Mouse (Mus musculus): ENCODE measurements around the gene Tufm. TPM values are rescaled to one million over a fixed set of nuclear protein-coding genes. Genes with fewer than 3 reads are reported as not detected.
"Not testable (repeated sequence)": the region's sequence is repeated elsewhere in the genome, so short reads cannot be mapped to it uniquely, and the experiment has no call there.

Gene Tufm
- total RNA-seq, 2 experiments from 2014 or later, result 77.2 to 78.8 TPM

DNA sequence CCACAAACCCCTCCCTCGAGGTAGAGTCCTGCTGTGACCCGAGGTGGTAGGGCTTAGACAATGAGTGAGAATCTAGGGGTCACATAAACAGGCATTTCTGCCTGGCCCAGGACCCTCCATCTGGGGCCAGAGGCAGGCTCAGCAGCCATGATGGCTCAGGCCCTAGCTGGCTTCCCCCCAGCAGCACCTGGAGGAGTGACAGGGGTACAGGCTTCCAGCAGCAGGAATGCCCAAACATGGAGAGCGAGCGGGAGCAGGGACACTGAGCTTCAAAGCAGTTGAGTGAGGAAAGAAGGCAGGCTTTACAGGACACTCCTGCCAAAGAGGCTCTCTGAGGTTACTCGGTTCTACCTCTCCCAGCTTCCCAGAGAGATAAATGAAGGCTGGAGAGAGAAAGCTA is 22.3 kb upstream of the Tufm start:
- no peak for DNase-seq (ENCODE audit: extremely low spot score in 1 of 2, low spot score in 1 of 2)

DNA sequence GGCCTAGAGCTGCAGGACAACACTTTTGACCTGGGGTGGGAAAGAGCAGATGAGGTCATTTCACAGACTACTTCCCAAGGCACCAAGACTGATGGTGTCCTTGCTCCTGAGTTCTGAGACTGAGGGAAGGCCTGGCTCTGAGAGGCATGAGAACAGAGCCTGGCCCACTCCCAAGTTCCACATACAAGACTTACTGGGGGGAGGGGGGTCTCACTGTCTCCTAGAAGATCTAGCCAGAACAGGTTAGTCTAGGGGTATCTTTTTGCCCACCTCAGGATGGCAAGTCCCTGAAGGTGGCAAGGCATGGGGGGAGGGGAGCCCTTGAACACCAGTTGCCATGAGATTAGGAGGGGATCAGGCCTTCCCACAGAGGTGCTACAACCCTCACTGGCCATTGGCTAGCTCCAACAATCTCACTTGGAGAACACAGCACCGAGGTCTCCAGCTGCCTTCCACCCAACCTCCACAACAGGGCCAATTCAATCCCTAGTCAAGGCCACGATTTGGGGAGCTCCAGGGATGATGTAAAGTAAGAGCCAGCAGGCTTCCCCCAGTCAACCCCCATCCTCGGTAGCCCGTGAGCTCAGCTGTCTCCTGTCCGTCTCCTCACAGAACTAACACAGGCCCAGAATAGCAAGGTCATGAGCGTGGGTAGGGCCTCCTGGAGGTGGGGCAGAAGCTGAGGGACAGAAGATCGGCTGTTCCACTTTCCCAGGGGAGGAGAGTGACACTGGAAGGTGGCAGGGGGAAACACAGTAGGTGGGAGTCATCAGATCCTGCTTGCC is 21.7 kb upstream of the Tufm start:
- no peak for DNase-seq (ENCODE audit: extremely low spot score in 1 of 2, low spot score in 1 of 2)

DNA sequence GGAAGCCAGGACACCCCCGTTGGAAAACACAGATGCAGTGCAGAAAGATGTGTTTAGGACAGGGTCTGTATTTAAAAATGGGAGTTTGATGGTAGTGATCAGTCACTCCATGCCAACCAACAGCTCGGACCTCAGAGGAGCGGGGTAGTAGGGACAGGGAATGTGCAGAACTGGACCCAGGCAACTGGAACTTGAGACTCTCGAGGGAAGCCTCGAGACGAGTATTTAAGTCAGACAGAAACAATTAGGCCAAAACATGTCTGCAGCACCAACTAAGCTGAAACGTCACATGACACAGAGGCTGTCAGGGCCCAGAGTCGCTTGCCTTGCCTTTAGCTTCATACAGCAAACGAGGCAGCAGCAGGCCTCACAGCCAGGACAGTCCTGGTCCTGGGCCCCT is 21.0 kb upstream of the Tufm start:
- DNase-seq (ENCODE audit: extremely low spot score in 1 of 2, low spot score in 1 of 2), result no peak

DNA sequence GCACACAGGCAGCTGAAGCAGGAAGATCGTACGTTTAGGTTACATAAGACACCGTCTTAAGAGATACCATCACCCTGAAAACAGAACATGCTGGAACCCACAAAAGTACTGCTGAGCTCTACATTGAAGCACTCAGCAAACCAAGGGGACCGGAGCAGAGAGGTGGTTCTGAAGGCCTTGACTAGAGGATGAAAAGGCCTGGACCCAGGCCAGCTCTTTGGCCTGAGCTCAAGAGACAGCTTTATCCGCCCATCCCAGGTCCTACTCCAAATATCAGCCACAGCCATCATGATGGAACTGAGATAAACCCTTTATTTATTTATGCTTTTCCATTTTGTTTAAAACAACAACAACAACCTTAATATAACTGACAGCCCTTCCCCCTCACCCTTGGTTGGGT is 20.5 kb upstream of the Tufm start:
- no peak for DNase-seq (ENCODE audit: extremely low spot score in 1 of 2, low spot score in 1 of 2)

DNA sequence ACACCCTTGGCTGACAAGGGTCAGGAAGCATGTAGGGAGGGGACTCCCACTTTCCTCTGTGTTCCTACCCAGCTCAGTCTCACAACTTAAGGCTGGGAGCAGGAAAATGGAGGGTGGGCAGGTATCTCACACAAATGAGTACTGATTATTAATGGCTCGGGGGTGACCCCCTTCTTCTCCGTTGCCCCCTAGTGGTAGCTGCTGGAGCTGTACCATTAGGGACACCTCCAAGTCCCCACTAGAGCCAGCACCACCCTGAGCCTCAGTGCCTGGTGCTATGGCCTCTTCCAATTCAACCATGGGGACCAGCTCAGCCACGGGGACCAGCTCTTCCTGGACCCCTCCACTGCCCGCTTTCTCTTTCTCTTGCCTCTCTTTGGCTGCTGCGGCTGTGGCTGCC is 19.9 kb upstream of the Tufm start:
- peak; percentile 25 to 52 for DNase-seq (ENCODE audit: extremely low spot score in 1 of 2, low spot score in 1 of 2)

DNA sequence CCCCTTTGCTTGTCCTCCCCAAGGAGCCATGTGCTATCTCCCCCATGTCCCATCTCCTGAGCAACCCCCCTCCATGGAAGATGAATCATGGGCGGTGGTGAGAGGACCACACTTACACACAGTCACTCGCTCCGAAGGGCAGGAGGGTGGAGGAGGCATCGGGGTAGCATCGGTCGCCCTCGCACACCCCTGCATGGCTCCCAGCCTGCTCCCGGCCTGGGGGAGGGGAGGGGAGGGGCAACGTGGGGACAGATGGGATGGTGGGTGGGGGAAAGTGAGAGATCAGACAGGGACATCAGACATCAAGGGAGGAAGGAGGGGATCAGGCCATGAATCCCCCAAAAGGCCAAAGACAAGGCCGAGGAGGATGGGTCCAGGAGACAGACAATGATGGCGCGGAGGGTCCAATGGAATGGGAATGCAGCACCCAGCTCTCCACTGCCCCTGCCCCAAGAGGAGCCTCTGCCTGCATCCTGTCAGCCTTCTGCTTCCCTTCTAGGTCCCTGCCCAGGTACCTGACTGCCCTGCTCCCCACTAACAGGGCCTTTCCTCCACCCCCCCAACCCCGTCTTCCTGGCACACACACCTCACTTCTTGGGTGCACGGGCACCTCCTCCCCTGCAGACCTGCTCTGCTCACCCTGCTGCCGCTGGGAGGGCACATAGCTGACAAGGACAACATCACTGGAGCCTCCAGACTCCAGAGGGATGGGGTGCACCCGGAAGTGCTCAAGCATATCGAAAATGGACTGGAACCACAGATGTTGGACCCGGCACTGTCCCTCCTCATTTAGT is 19.1 kb upstream of the Tufm start:
- no peak for DNase-seq (ENCODE audit: extremely low spot score in 1 of 2, low spot score in 1 of 2)

DNA sequence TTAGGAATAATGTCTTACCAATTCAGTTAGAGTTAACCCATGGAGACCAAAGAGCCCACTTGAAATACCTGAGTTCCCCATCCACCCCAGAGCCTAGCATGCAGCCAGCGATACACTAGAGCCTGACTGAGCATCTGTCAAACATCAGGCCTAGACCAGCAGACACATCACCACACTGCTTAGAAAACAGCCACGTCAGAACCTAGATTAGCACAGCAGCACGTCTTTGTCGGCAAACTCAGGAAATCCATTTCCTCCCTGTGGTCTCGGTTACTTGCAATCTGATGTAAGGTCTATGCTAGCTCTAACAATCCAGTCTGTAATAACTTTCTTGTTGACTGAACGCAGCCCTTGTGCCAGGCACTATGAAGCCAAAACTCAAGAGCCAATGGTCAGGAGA is 17.1 kb upstream of the Tufm start:
- no peak for DNase-seq (ENCODE audit: extremely low spot score in 1 of 2, low spot score in 1 of 2)

DNA sequence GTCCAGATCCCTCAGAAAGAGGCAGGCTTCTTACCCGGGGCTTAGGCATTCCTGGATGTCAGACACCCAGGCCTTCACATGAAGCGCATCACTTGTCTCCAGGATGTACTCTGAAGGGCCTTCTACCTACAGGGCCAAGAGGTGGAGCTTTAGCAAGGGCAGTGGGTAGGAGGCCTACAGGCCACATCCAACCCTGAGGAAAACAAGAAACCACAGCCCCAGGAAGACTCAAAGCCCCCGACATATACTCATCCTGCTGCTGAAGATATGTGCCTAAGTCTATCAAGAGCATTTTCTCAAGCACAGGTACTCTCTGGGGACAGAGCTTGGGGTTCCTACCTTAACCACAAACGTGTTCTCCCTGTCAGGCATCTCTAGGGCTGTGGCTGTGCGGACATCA is 15.8 kb upstream of the Tufm start:
- no peak for DNase-seq (ENCODE audit: extremely low spot score in 1 of 2, low spot score in 1 of 2)

DNA sequence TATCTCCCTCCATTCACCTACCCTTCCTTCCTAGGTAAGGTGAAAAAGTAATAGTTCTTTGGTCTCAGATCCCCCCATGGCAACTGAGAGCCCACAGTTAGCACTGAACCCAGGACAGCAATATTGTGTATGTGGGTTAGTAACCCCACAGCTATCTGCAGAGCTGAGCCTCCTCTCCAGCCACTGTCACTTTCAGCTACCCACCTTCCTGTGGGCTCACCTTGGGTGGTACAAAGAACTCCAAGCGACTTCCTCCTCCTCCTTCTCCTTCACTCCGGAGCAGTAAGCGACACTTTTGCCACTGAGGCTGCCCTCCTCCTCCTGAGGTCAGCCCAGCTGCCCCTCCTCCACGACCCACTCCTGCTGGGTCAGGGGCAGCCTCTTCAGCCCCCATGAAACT is 15.3 kb upstream of the Tufm start:
- DNase-seq (ENCODE audit: extremely low spot score in 1 of 2, low spot score in 1 of 2), result no peak

DNA sequence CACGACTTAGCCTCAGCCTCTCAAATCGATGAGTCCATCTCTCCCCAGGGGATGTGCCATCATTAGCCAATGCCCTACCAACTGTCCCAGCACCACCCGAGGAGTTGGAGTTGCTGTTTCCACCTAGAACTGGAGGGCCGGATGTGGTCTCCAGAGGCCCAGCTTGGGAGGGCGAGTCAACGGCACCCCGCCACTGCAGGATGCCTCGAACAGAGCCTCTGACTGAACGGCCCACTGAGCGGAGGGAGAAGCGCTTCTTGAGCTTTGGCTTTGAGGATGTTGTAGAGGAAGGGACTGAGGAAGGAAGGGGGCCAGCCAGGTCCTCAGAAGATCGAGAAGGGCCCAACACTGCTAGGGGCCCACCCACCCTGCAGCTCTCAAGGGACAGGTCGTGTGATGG is 14.9 kb upstream of the Tufm start:
- no peak for DNase-seq (ENCODE audit: extremely low spot score in 1 of 2, low spot score in 1 of 2)

DNA sequence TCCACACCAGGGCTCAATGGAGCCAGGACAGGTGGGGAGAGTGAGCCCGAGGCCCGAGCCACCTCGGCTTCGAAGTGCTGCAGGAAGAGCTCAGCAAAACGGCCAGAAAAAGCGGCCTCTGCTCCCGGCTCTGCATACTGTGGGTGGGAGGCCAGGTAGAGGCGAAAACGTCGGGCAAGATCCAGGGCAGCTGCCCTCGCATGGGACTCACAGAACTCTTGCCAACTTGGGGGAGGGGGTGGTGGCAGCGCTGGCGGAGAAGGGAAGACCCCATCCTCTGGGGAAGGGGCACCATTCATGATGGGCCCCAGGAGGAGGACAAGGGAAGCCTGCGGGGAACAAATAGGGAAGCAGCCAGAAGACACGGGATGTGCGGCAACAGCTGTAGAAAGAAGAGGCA is 14.4 kb upstream of the Tufm start:
- no peak for DNase-seq (ENCODE audit: extremely low spot score in 1 of 2, low spot score in 1 of 2)

DNA sequence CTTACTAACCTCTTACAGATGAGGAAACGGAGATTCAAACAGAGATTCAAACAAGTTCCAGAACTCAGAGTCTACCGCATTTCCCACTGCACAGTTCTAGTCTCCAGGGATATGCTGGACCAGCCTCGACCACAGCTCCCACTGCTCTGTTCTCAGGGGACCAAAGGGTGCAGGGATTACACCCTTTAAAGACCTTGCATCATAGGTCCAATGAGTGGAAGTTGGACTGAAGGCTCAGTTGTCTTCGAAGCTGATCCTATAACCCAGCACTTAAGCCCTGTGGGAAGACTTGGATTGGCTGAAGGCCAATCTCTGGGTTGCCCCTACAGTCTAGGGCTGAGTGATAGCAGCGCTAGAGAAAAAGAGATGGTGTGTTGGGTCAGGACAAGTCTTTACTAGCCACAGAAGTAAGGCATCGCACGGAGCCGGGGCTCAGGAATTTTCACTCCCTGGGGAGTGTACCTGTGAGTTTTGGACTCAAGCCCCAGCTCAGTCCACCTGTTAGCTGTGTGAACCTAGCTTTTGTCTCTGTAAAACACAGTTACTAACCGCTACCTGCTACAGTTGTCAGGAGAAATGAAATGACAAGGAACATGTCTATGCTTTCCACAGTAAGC is 13.6 kb upstream of the Tufm start:
- no peak for DNase-seq (ENCODE audit: extremely low spot score in 1 of 2, low spot score in 1 of 2)

DNA sequence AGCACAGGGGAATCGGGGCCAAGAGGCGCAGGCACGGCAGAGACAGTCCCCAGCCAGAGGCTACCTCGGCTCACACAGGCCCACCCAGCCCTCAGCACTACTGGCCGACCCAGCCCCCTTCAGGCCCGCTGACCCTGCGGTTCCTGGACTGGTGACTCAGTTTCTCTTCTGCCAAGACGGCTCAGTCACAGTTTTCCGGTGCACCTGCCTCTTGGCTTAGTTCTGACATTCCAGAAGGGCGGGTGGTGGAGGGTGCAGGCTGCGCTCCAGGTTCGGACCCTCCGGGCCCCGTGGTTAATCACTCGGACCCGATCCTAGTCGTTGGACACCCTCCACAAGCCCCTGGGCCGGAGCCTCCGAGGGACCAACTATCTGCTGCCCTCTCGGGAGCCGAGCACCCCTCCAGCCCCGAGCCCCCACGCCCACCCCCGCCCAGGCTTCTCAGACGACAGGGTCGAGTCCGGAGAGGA is 12.6 kb upstream of the Tufm start:
- DNase-seq (ENCODE audit: extremely low spot score in 1 of 2, low spot score in 1 of 2), result no peak

DNA sequence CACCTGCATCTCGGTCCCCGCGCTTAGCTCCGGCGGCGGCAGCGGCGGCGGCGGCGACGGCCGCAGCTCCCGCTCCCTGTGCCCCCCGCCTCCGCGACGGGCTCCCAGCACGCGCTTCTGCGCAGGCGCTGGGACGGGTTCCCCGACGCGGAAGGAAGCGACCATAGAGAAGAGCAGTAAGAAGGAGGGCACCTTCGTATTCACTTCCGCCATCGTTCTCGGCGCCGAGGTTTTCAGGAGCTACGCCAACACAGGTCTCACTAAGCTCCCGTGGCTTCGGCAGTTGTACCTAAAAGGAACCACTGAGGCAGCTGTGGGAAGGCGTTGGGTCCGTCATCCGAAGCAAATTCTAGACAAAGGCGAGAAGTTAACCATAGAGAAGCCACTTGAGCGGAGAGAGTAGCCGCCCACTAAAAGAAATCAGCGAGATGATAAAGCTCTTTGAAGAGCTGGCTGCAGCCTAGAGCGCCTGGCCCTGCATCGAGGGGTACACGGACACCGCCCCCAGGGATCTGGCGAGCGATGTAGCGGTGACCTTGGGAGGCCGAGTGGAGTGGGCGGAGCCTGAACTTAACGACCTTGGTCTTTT is 12.1 kb upstream of the Tufm start, which contains the start of gene Sh2b1:
Gene Sh2b1 (minus strand): TSS at position 432 of the 589 bp plus-strand sequence.
- DNase-seq (ENCODE audit: extremely low spot score in 1 of 2, low spot score in 1 of 2), result peak; percentile 73 to 82

DNA sequence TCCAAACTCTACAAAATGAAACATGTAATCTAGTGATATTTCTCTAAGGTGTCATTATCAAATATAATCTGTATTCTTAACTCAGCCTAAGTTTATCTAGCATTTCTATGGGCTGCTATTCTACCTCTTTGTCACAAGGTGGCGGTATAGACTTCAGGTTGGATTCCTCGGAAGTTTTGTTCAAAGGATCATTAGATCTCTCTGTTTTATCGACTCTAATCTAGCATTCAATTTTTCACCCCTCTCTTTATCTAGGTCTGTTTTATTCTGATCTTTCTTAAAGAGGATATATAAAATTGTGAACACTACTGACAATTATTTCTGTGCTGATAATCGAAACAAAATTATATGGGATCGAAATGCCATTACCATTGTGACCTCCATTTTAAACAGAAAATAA is 5.5 kb upstream of the Tufm start:
- no peak for DNase-seq (ENCODE audit: extremely low spot score in 1 of 2, low spot score in 1 of 2)

DNA sequence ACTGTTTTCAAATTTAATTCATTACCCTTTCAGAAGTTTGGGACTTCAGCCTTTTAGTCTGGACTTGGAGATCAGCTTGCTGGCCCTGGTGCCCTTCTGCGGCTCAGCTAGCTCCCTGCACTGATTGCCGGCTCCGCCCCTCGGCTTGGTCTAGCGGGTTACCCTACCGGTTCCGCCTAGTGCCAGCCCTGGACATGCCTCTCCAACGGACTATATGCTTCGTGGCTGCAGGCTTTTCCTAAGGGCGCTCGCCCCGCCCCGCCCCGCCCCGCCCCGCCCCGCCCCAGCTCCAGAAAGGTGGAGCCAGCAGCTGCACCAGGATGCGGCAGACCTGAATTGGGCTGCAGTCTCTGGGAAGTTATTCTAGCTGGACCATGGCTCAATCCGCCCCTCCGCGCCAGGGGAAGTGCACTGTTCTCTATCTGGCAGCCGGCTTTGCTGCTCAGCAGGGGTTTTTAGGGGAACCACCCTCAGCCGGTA is 4.7 kb upstream of the Tufm start:
- DNase-seq (ENCODE audit: extremely low spot score in 1 of 2, low spot score in 1 of 2), result peak; percentile 27 to 39

DNA sequence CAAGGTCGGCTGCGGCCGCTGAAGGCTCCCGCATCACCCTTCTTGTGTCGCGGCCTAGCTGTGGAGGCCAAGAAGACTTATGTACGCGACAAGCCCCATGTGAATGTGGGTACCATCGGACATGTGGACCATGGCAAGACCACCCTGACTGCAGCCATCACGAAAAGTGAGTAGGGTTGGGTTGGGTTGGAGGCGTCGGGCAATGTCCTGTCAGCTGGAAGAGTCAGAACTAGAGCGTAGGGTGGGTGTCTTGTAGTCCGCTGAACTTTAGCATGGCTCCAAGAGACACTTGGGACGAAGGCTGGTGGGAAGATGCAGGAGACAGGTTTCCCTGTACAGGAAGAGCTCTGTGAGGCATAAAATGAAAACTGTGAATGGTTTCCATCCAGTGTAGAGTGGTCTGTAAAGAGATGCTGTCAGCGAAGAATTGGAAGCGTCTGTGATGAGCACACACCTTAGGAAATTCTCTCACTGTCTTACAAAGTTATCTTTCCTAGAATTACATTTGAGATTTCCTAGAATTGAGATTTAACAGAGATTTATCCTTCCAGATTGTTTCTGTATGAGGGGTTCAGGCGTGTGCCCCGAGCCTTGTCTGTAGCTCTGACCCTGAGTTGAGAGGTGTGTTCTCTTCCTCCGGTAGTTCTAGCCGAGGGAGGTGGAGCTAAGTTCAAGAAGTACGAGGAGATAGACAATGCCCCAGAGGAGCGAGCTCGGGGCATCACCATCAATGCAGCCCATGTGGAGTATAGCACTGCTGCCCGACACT is 640 bp downstream of the Tufm start:
- DNase-seq (ENCODE audit: extremely low spot score in 1 of 2, low spot score in 1 of 2), result not testable (repeated sequence)

DNA sequence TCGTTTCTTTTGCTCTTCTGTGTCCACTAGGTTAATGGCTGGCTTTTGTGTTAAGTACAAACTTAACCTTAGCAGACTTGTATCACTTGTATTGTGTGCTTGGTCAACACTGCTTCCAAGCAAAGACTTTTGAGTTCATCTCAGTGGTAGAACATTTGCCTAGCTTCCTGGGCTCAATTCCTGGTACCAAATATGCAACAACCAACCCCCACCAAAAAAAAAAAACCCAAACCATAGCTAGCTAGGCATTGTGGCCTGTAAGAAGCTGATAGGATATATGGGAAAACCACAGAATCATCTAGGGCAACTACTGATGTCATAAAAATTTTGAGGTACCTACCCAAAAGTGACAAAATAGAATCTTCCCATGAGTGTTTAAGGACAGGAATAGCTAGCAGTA is 3.8 kb downstream of the Tufm start:
- no peak for DNase-seq (ENCODE audit: extremely low spot score in 1 of 2, low spot score in 1 of 2)

DNA sequence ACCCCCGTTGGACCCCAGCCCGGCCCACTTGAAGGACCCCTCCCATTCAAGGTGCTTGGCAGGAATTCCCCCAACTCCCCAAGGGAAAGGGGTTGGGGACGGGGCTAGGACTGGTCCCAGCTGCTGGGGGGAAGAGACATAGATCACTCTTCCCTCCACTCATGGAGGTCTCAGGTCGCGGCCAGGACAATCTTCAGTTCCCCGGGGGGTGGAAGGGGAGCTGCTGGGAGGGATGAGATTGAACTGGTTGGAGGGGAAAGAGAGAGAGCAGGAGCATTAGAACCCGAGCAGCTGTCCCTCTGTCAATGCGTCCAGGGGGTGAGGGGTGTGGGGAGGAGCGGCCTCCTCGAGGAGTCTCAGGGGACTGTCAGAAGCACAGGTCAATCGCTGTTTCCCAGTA is 4.8 kb downstream of the Tufm start:
- no peak for DNase-seq (ENCODE audit: extremely low spot score in 1 of 2, low spot score in 1 of 2)

DNA sequence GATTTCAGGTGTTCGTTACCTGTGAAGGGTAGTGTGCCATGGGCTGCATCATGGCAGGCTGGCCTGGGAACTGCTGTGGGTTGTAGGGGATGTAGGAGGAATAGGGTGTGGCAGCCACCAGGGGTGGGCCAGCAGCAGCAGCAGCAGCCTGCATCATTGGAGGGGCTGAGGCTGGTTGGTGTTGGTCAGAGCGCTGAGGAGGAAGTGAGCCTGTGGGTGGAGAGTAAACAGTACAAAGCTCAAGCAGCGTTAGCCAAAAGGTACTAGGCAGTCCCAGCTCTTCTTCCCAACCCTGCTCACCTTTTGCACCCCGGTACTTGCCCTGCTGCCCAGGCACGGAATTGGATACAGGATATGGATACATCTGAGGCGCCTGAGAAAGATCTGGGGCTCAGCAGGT is 7.0 kb downstream of the Tufm start:
- no peak for DNase-seq (ENCODE audit: extremely low spot score in 1 of 2, low spot score in 1 of 2)

Measured in layer of hippocampus, postnatal 25 days (tissue).